Mouse (Mus musculus) liver, embryonic 14 days (tissue): Measurements from ENCODE around the gene Gm8356. TPM values are rescaled to one million over a fixed set of nuclear protein-coding genes. Genes with fewer than 3 reads are reported as not detected.

Source experiments
- polyA plus RNA-seq: library from polyadenylated mRNA; depleted of rRNA; stranded (reverse); fragments of >200 nt; gene quantifications from 2 replicates; pipeline ENCODE4 v1.2.3, GENCODE M21; 2012; rRNA removed

The Gm8356 gene
- polyA plus RNA-seq = not detected in 2 replicates

GRCm38 (mm10) chr14:6537190-6537589 lies at the start of gene Gm8356:
Gm8356 (minus strand) TSS chr14:6537290.

Other genes starting within 250 kb of the Gm8356 start
- not detected in 2 replicates for gene Gm21103, start 232.4 kb downstream of the Gm8356 start, polyA plus RNA-seq
- not detected in 2 replicates for gene Gm3618, start 193.6 kb downstream of the Gm8356 start, polyA plus RNA-seq
- not detected in 2 replicates for gene Gm16440, start 147.0 kb downstream of the Gm8356 start, polyA plus RNA-seq
- 0.05 and 0.08 TPM in 2 replicates for gene Gm3591, start 124.8 kb downstream of the Gm8356 start, polyA plus RNA-seq
- not detected in 2 replicates for gene Gm3594, start 92.7 kb downstream of the Gm8356 start, polyA plus RNA-seq
- gene Gm3629, start 53.3 kb upstream of the Gm8356 start, polyA plus RNA-seq = 0.02 TPM in 1 of 2 replicates, not detected in the other
- gene Gm3460, start 85.1 kb upstream of the Gm8356 start, polyA plus RNA-seq = not detected in 2 replicates
- not detected in 2 replicates for gene Gm10251, start 146.9 kb upstream of the Gm8356 start, polyA plus RNA-seq
- not detected in 2 replicates for gene Gm8050, start 183.0 kb upstream of the Gm8356 start, polyA plus RNA-seq
- 0.27 and 0.50 TPM in 2 replicates for gene Gm3636, start 205.0 kb upstream of the Gm8356 start, polyA plus RNA-seq
- not detected in 2 replicates for gene Gm8362, start 237.1 kb upstream of the Gm8356 start, polyA plus RNA-seq